Mouse (Mus musculus): ENCODE measurements at regions not wholly inside any gene's neighbourhood (a gene's known extent, or its start where the extent isn't known, plus 50 kb on each side); places are given as distances from the start of the nearest gene placed in this dataset.

DNA sequence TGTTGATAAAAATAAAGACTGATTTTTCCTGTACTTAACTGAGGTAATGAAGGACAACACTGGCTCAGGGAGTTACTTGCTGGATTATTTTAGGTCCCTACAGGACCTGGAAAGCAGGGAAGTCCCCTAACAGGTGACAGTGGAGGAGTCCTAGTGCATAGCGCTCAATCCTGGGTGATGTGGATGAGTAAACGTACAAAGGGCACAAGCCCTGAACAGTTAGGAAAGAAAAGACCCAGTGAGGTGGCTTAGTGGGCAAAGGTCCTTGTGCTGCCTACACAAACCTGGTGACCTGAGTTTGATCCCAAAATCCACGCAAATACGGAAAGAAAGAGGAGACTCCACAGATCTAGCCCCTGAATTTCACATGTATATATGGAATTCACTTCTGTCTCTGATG lies 99.1 kb downstream of the Hes1 start:
- no peak for DNase-seq

DNA sequence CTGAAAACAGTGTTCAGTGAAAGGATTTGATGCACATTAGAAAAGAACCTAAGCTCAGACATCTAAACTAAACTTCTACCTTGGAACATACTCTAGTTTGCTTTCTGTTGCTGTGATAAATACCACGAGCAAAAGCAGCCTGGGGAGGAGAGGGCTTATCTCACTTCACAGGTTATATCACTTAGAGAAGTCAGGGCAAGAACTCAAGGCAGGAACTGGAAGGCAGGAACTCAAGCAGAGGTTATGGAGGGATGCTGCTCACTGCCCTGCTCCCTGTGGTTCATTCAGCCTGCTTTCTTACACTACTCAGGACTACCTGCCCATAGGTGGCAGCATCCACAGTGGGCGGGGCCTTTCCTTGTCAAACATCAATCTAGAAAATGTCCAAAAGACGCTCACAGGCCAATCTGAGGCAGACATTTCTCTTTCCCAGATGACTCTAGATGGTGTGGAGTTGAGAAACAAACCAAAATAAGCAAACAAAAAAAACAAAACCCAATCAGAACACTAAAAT lies 101.5 kb downstream of the Hes1 start:
- DNase-seq = no peak

- DNase-seq = peak; percentile 57 to 66
Measured at GRCm38 (mm10) chr16:30171381-30172079, 95.8 kb downstream of the Cpn2 start.

- no peak for DNase-seq
Measured at GRCm38 (mm10) chr16:30172136-30172731, 95.1 kb downstream of the Cpn2 start.

DNA sequence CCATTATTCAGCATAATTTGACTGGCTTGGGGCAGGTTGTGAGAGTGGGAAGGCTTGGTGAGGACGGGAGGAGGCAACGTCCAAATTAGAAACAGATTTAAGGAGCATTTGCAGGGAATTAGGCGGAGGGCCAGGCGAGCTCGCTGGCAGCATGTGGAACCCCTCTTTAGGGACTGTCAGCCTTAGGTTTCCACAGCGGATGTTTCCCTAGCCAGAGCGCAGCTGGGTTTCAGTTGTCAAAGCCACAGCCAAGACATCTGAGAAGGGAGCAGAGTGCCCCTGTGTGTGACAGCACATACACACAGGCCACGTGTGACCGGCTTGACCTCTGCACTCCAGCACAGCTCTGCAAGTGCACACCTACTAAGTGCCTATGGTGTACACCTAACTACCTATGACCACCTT lies 94.5 kb downstream of the Cpn2 start:
- peak in 1 of 2 experiments; percentile 31 for DNase-seq

DNA sequence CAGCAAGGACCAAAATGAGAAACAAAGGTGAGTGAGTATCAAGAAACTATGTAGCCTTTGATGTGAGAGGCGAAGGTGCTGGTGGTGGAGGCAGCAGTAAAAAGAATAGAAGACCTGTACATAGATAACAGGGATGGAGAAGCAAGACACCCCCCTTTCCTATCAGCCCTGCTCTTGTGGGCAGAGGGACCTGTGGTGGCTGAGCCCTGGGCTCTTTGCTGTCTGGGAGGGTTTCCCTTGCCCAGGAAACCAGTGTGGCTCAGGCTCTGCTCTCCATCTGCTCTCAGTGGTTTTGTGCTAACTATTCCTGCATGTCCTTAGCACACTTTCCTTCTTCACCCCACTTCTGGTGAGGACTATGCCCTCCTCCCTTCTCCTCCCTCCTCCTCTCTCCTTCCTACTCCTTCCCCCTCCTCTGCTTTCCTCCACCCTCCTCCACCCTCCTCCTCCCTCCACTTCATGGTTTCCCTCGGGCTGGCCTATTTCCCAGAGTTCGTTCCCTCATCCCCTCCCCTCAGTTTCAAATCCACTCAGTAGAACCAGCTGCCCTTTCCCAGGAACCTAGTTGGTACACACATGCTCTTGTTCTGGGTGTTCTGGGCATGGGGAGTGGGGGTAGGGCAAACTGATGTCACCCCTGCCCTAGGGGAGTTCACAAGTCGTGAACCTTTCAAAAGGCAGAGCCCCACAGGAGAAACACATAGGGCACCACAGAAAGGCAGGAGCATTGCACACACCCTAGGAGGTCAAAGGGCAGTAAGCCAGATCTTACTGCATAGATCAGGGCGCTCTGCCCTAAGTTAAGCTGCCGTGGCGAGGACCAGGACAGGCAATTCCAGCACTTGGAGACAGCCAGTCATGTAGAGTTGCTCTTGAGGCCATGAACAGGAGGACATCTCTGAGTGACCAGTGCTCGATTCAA lies 93.1 kb downstream of the Cpn2 start:
- DNase-seq = no peak

- DNase-seq = no peak
Measured at GRCm38 (mm10) chr16:30176306-30176705, 91.0 kb downstream of the Cpn2 start.

DNA sequence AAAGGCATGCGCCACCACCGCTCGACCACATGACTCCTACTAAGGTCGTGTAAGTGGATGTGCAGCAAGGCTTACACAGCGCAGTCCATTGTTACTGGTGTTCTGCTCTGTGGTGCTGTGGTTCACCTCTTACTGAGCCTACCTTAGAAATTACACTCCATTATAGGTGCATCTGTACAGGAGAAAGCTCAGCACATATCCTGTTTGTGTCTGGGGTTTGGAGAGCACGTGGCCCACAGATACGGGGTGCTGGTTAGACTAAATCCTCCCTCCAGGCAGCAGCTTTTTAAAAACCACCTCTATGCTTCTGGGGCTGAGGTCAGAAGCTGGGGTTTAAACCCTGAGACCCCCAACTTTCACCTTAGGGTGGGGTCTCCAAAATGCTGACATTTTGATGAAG lies 89.5 kb downstream of the Cpn2 start:
- DNase-seq = no peak

DNA sequence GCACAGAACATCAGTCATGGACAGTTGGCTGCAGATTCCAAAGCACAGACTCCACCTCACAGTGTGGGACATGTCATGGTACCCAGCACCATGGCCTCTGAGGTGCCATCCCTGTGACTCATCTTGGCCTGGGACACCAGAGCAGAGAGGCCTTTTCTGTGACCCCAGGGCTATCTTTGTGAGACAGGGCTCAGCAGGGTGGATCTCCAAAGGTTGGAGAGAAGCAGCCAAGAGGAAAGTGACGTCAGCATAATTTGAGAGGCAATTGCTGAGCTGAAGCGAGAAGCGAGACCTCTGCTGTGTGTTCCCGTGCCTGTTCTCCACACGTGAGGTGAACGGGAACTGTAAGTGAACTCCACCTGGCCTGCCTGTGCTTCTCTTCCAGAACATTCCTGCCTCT lies 88.7 kb downstream of the Cpn2 start:
- no peak for DNase-seq

- no peak for DNase-seq
Measured at GRCm38 (mm10) chr16:30179504-30179976, 87.8 kb downstream of the Cpn2 start.

DNA sequence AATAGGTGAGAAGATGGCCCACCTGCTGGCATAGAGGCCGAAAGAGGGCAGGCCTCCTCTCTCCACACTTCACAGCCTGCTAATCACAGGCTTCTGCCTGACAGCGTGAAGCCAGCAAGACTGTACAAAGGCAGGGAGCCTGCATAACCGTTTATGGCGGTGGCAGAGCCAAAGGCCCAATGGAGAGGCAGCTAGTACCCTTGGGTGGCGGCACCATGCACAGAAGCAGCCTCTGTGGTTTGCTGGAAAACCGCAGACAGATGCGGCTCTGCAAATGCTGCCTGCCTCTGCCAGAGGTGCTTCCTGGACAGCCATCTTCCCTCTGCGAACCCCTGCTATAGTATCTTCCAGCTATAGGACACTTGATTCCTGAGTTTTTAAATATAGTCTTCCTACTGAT lies 86.2 kb downstream of the Cpn2 start:
- no peak for DNase-seq

GRCm38 (mm10) chr16:30184591-30185265 lies 82.6 kb downstream of the Cpn2 start:
- DNase-seq = peak in 1 of 2 experiments; percentile 43

DNA sequence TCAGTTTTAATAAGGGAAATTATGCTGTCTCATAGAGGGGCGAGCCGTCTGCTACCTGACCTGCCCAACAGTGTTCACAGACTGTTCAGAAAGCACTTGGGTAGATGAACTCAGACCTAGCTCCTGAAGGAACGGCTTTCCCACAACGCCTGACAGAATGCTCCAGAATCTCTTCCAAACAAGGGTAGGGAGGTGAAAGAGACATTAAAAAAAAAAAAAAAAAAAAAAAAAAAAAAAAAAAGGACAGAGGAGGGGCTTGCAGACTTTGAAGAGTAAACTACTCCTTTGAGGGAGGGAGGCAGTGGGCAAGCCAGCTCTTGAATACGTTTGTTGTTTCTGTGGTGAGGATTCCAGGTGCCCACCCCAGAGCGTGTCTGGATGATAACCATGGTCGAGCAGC lies 81.6 kb downstream of the Cpn2 start:
- no peak for DNase-seq

- DNase-seq = no peak
Measured at GRCm38 (mm10) chr16:30186201-30186700, 81.0 kb downstream of the Cpn2 start.

DNA sequence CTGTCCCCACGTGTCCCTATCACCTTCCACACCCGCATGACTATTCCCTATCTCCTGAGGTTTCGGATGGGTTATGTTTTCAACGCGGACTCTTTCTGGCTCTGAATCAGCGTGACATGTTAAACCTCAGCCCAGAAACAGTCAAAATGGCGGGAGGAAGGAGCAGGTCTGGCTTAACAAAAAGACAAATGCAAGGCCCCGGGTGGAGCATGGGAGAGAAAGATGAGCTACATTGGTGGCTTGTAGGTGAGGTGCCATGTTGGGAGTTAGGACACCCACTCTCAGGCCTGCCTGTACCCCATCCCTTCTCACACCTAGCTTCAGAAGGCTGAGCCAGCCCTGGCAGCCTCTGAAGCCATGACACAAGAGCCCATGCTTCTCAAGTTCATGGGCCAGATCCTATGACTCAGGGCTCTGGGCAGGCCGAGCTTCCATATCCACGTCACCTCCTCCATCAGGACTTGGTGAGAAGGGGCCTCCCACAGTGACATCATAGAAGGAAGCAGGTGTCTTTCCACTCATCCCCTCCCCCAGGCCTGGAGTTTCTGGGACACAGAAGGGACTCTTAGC lies 80.5 kb downstream of the Cpn2 start:
- DNase-seq = peak in 1 of 2 experiments; percentile 21

DNA sequence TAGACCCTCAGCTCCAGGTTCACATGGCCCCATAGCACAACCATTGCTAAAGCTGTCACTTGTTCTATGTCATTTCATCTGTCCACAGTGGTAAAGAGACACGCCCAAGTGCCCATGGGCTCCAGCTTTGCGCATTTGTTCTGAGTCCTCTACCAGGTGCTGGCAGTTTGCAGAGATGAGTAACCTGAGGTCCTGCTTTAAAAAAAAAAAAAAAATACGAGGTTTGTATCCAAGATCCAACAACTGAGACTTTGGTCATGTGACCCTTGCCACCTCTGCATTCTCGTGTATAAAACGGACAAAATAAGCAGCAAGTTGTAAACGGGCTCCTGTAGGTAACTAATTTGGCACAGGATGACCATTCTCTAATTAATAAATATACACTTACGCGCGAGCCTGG lies 79.9 kb downstream of the Cpn2 start:
- DNase-seq = no peak

DNA sequence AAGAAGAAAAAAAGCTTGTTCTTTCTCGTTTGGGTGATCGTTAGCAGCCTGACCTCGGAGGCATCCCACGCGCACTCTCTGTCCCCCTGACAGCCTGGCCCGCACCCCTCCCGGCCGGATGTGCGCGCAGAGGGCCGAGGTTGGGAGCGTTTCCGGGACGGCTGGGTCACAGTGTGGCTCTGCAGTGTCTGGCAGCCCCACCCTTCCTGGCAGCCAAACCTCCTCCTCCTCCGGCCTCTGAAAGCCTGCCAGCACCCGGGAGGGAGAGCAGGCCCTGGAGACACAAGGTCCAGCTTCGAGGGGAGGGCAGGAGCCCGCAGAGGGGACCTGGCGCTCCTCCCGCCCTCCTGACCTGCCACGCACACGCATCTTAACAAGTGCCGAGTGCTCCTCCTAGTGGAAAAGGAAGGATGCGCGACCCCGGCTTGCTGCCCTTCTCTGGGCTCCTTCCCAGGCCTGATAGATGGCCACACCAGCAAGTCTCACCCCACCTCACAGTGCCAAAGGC lies 79.3 kb downstream of the Cpn2 start:
- DNase-seq = peak; percentile 92 to 94

GRCm38 (mm10) chr16:30188769-30189430 lies 78.4 kb downstream of the Cpn2 start:
- DNase-seq = peak; percentile 75 to 78

DNA sequence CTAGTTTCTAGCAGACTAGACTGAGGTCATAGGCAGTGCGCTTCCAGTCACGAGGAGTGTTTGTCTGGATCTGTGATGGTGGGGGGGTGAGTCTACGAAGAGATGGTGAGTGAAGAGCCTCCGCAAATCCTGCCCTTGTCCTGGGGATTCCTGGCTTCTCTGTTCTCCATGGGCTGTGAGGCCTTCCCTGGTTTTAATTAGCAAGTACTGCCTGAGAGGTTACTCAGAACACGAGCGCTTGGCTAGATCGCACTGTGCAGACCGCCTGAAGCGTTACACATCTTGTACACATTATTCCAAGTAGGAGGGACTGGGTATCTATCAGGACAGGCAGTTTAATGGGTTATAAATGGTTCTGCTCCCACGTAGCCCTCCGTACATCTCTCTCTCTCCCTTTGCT lies 76.9 kb downstream of the Cpn2 start:
- DNase-seq = no peak

DNA sequence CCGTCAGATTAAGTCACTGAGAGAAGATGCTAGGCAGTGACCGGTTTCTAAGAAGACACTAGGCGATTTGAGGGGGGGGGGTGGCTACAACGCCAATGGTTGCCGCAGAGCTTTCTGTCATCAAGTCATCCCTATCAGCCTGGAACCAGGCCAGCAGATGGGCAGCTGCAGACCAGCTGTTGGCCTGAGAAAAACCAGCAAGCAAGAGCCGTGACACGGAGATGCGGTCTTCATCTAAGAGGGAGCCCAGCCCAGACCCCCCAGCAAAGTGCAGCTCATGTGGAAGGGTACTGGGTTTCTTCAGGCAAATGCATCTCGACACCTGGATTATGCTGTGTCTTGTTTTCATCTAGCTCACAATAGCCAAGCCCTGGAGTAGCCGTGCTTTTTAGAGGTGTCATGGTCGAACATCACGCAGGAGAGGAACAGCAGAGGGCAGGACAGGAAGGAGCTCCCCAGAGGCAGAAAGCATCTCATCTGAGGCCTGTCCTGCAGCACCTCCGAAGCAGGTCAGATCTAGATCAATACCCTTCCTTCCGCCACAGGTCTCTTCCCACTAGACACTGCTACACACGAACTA lies 76.3 kb downstream of the Cpn2 start:
- no peak for DNase-seq

Measured in cerebellum, postnatal 25 days (tissue).